Mouse (Mus musculus) forebrain, embryonic 13.5 days (tissue): ENCODE measurements around the gene Qrfp. TPM values are rescaled to one million over a fixed set of nuclear protein-coding genes. Genes with fewer than 3 reads are reported as not detected.

Experiments used
- ATAC-seq: fragments of 200-750 bp; cut with Nextera tagmentation; 2 replicates; pipeline ENCODE4 v1.8.0; 2017
- H3K27ac ChIP-seq: fragments of 300-500 bp; sonication (generic); 2 replicates; pipeline ENCODE4 v1.5.1; 2015; ENCODE audit warnings: inconsistent platforms, mild to moderate bottlenecking, moderate library complexity
- H3K27me3 ChIP-seq: fragments of 300-500 bp; sonication (generic); 2 replicates; pipeline ENCODE4 v1.6.1; 2015; ENCODE audit warnings: mild to moderate bottlenecking, inconsistent platforms
- H3K36me3 ChIP-seq: fragments of 300-500 bp; sonication (generic); 2 replicates; pipeline ENCODE4 v1.6.1; 2015; ENCODE audit warnings: mild to moderate bottlenecking, inconsistent platforms; ENCODE audit not compliant: poor library complexity, severe bottlenecking
- H3K4me1 ChIP-seq: fragments of 300-500 bp; sonication (generic); 2 replicates; pipeline ENCODE4 v1.6.1; 2015; ENCODE audit warnings: inconsistent platforms
- H3K4me2 ChIP-seq: fragments of 300-500 bp; sonication (generic); 2 replicates; pipeline ENCODE4 v1.6.1; 2015; ENCODE audit warnings: inconsistent platforms, mild to moderate bottlenecking, moderate library complexity
- H3K4me3 ChIP-seq: fragments of 300-500 bp; sonication (generic); 2 replicates; pipeline ENCODE4 v1.5.1; 2015; ENCODE audit warnings: mild to moderate bottlenecking, inconsistent platforms
- H3K9ac ChIP-seq: fragments of 300-500 bp; sonication (generic); 2 replicates; pipeline ENCODE4 v1.6.1; 2015; ENCODE audit warnings: mild to moderate bottlenecking, inconsistent platforms
- H3K9me3 ChIP-seq: fragments of 300-500 bp; sonication (generic); replicated peaks from 2 replicates; pipeline ENCODE4 v1.6.1; 2016; ENCODE audit warnings: inconsistent platforms
- WGBS: fragments of 180-500 bp; shearing (Covaris S2); methylation state at CpG from one replicate; pipeline ENCODE4 v1.1.7; 2015; 5-methylcytosine and 5-hydroxymethylcytosine counted together
- polyA plus RNA-seq: library from polyadenylated mRNA; unstranded; fragments of >200 nt; fragmentation: Nextera tagmentation; extraction: Ambion mirVana; gene quantifications from 2 replicates; pipeline ENCODE4 v1.2.1, GENCODE M21; 2015

The Qrfp gene
- polyA plus RNA-seq, 1 experiment from 2014 or later = 0.13 TPM

- no peaks in the 10 kb centered on the region for H3K27me3 ChIP-seq
- no peak overlapping the region for H3K4me3 ChIP-seq
- H3K4me2 ChIP-seq = no peak overlapping the region
- 93% methylated on average over 2 of the region's 2 CpGs for WGBS
- H3K36me3 ChIP-seq = peaks cover 85% of the 10 kb centered on the region
- no peak for ATAC-seq
- H3K9me3 ChIP-seq = no peaks in the 10 kb centered on the region
- no peaks in the 10 kb centered on the region for H3K4me1 ChIP-seq
- H3K9ac ChIP-seq = no peak overlapping the region
- H3K27ac ChIP-seq = no peak overlapping the region
Measured at GRCm38 (mm10) chr2:31789215-31789614, 21.2 kb downstream of the Qrfp start.

GRCm38 (mm10) chr2:31788227-31788626, 22.2 kb downstream of the Qrfp start:
- no peak for ATAC-seq
- Histone ChIP-seq H3K9me3 (no peaks in the 10 kb centered on the region), H3K27me3 (no peaks in the 10 kb centered on the region), H3K36me3 (peaks cover 85% of the 10 kb centered on the region), H3K27ac (no peak overlapping the region), H3K4me1 (no peaks in the 10 kb centered on the region), H3K9ac (no peak overlapping the region), H3K4me3 (no peak overlapping the region), H3K4me2 (no peak overlapping the region)
- 80% methylated on average over 3 of the region's 3 CpGs for WGBS

GRCm38 (mm10) chr2:31787029-31787428, 23.4 kb downstream of the Qrfp start:
- 13% methylated on average over 7 of the region's 7 CpGs for WGBS
- Histone ChIP-seq H3K27me3 (no peaks in the 10 kb centered on the region), H3K27ac (no peak overlapping the region), H3K36me3 (peaks cover 85% of the 10 kb centered on the region), H3K9me3 (no peaks in the 10 kb centered on the region), H3K4me2 (no peak overlapping the region), H3K4me3 (no peak overlapping the region), H3K9ac (no peak overlapping the region), H3K4me1 (no peaks in the 10 kb centered on the region)
- ATAC-seq = no peak

- Histone ChIP-seq H3K36me3 (peaks cover 85% of the 10 kb centered on the region), H3K9me3 (no peaks in the 10 kb centered on the region)
- peak; percentile 66 for ATAC-seq
Measured at GRCm38 (mm10) chr2:31785074-31785473, 25.3 kb downstream of the Qrfp start.

GRCm38 (mm10) chr2:31782958-31783602, 27.3 kb downstream of the Qrfp start:
- Histone ChIP-seq H3K4me3 (no peak overlapping the region), H3K9me3 (no peaks in the 10 kb centered on the region), H3K9ac (no peak overlapping the region), H3K4me1 (no peaks in the 10 kb centered on the region), H3K27ac (no peak overlapping the region), H3K27me3 (no peaks in the 10 kb centered on the region), H3K36me3 (peaks cover 90% of the 10 kb centered on the region), H3K4me2 (no peak overlapping the region)
- 86% methylated on average over 8 of the region's 8 CpGs for WGBS
- no peak for ATAC-seq

More at GRCm38 (mm10) chr2:31785074-31785473, 25.3 kb downstream of the Qrfp start:
- H3K4me1 ChIP-seq = no peaks in the 10 kb centered on the region
- no peak overlapping the region for H3K9ac ChIP-seq
- H3K27ac ChIP-seq = no peak overlapping the region
- no peak overlapping the region for H3K4me3 ChIP-seq
- no peak overlapping the region for H3K4me2 ChIP-seq
- WGBS = 41% methylated on average over 9 of the region's 9 CpGs
- H3K27me3 ChIP-seq = no peaks in the 10 kb centered on the region

GRCm38 (mm10) chr2:31779258-31779657, 31.1 kb downstream of the Qrfp start:
- WGBS = 87% methylated on average over 2 of the region's 2 CpGs
- ATAC-seq = no peak
- no peaks in the 10 kb centered on the region for H3K4me1 ChIP-seq
- H3K4me3 ChIP-seq = no peak overlapping the region
- no peak overlapping the region for H3K9ac ChIP-seq
- H3K27me3 ChIP-seq = no peaks in the 10 kb centered on the region
- peaks cover 75% of the 10 kb centered on the region for H3K36me3 ChIP-seq
- H3K9me3 ChIP-seq = no peaks in the 10 kb centered on the region
- H3K27ac ChIP-seq = no peak overlapping the region
- H3K4me2 ChIP-seq = no peak overlapping the region

GRCm38 (mm10) chr2:31776479-31776878, 33.9 kb downstream of the Qrfp start:
- H3K4me2 ChIP-seq = no peak overlapping the region
- H3K9me3 ChIP-seq = no peaks in the 10 kb centered on the region
- no peak for ATAC-seq
- WGBS = over 99% methylated on average over 3 of the region's 3 CpGs
- no peaks in the 10 kb centered on the region for H3K27me3 ChIP-seq
- no peak overlapping the region for H3K4me3 ChIP-seq
- H3K36me3 ChIP-seq = peaks cover 52% of the 10 kb centered on the region
- H3K4me1 ChIP-seq = no peaks in the 10 kb centered on the region
- no peak overlapping the region for H3K9ac ChIP-seq
- H3K27ac ChIP-seq = no peak overlapping the region

GRCm38 (mm10) chr2:31770781-31771441, 39.5 kb downstream of the Qrfp start:
- H3K27me3 ChIP-seq = no peaks in the 10 kb centered on the region
- no peak overlapping the region for H3K9ac ChIP-seq
- H3K4me1 ChIP-seq = peaks cover 39% of the 10 kb centered on the region
- no peaks in the 10 kb centered on the region for H3K9me3 ChIP-seq
- no peak overlapping the region for H3K4me3 ChIP-seq
- H3K4me2 ChIP-seq = no peak overlapping the region
- peaks cover 8% of the 10 kb centered on the region; the same call in 1 of the 2 replicates for H3K36me3 ChIP-seq
- peak overlapping the region; percentile 15; the same call in 1 of the 2 replicates for H3K27ac ChIP-seq
- WGBS = 68% methylated on average over 7 of the region's 7 CpGs
- ATAC-seq = no peak

GRCm38 (mm10) chr2:31769631-31770111, 40.7 kb downstream of the Qrfp start:
- Histone ChIP-seq H3K27ac (no peak overlapping the region; the same call in 1 of the 2 replicates), H3K9me3 (no peaks in the 10 kb centered on the region), H3K4me3 (no peak overlapping the region), H3K36me3 (0 out of 2 replicates have a peak, but pooled peaks cover 4% of the 10 kb centered on the region), H3K4me2 (no peak overlapping the region), H3K4me1 (peaks cover 44% of the 10 kb centered on the region), H3K9ac (no peak overlapping the region), H3K27me3 (no peaks in the 10 kb centered on the region)
- 43% methylated on average over 6 of the region's 6 CpGs for WGBS
- no peak for ATAC-seq

- 0 out of 2 replicates have a peak overlapping the region, but pooled peaks have one; percentile 15 for H3K4me2 ChIP-seq
- no peak for ATAC-seq
- H3K9ac ChIP-seq = no peak overlapping the region
- 64% methylated on average over 4 of the region's 4 CpGs for WGBS
- H3K9me3 ChIP-seq = no peaks in the 10 kb centered on the region
- H3K4me1 ChIP-seq = peaks cover 44% of the 10 kb centered on the region
- H3K4me3 ChIP-seq = no peak overlapping the region
- peak overlapping the region; percentile 27; the same call in 1 of the 2 replicates for H3K27ac ChIP-seq
- H3K36me3 ChIP-seq = 0 out of 2 replicates have a peak, but pooled peaks cover 4% of the 10 kb centered on the region
- H3K27me3 ChIP-seq = no peaks in the 10 kb centered on the region
Measured at GRCm38 (mm10) chr2:31769115-31769514, 41.3 kb downstream of the Qrfp start.

- H3K4me2 ChIP-seq = no peak overlapping the region
- no peaks in the 10 kb centered on the region for H3K27me3 ChIP-seq
- H3K4me1 ChIP-seq = peaks cover 53% of the 10 kb centered on the region
- WGBS = 92% methylated on average over 4 of the region's 4 CpGs
- no peak for ATAC-seq
- no peak overlapping the region for H3K4me3 ChIP-seq
- no peak overlapping the region for H3K9ac ChIP-seq
- H3K36me3 ChIP-seq = no peaks in the 10 kb centered on the region
- H3K27ac ChIP-seq = no peak overlapping the region
- no peaks in the 10 kb centered on the region for H3K9me3 ChIP-seq
Measured at GRCm38 (mm10) chr2:31767815-31768214, 42.6 kb downstream of the Qrfp start.

- no peaks in the 10 kb centered on the region for H3K9me3 ChIP-seq
- H3K9ac ChIP-seq = no peak overlapping the region
- no peak for ATAC-seq
- H3K27me3 ChIP-seq = no peaks in the 10 kb centered on the region
- H3K4me1 ChIP-seq = peaks cover 60% of the 10 kb centered on the region
- H3K27ac ChIP-seq = no peak overlapping the region
- no peak overlapping the region for H3K4me3 ChIP-seq
- no peaks in the 10 kb centered on the region for H3K36me3 ChIP-seq
- H3K4me2 ChIP-seq = no peak overlapping the region
- WGBS = 97% methylated on average over 6 of the region's 6 CpGs
Measured at GRCm38 (mm10) chr2:31767104-31767503, 43.3 kb downstream of the Qrfp start.
